Mouse (Mus musculus) forebrain, embryonic 10.5 days (tissue): ENCODE measurements at regions not wholly inside any gene's neighbourhood (a gene's known extent, or its start where the extent isn't known, plus 50 kb on each side); places are given as distances from the start of the nearest gene placed in this dataset.
A peak's percentile ranks its signal among the peaks of the same experiment; 100 is the strongest.

Experiments
- DNase-seq: peaks from one replicate; pipeline ENCODE4 v3.0.0-alpha.2; 2017; ENCODE audit warnings: low spot score; ENCODE audit errors: extremely low spot score
- H3K27ac ChIP-seq: fragments of 300-500 bp; sonication (generic); 2 replicates; pipeline ENCODE4 v1.5.1; 2016; ENCODE audit warnings: mild to moderate bottlenecking
- H3K27me3 ChIP-seq: fragments of 300-500 bp; sonication (generic); 2 replicates; pipeline ENCODE4 v1.6.1; 2016; ENCODE audit warnings: mild to moderate bottlenecking; ENCODE audit not compliant: poor library complexity, severe bottlenecking
- H3K36me3 ChIP-seq: fragments of 300-500 bp; sonication (generic); replicated peaks from 2 replicates; pipeline ENCODE4 v1.6.1; 2016; ENCODE audit warnings: mild to moderate bottlenecking, moderate library complexity
- H3K4me1 ChIP-seq: fragments of 300-500 bp; sonication (generic); 2 replicates; pipeline ENCODE4 v1.6.1; 2016
- H3K4me3 ChIP-seq: fragments of 300-500 bp; sonication (generic); 2 replicates; pipeline ENCODE4 v1.5.1; 2016; ENCODE audit warnings: mild to moderate bottlenecking, moderate library complexity
- H3K9me3 ChIP-seq: fragments of 300-500 bp; sonication (generic); 2 replicates; pipeline ENCODE4 v1.6.1; 2016; ENCODE audit warnings: mild to moderate bottlenecking, moderate library complexity
- WGBS: fragments of 180-500 bp; shearing (Covaris S2); methylation state at CpG from one replicate; pipeline ENCODE4 v1.1.7; 2016; 5-methylcytosine and 5-hydroxymethylcytosine counted together

GRCm38 (mm10) chr15:97595284-97595796 lies 110.3 kb downstream of the Rpap3 start:
- WGBS, result 91% methylated on average over 6 of the region's 6 CpGs
- Histone ChIP-seq H3K9me3 (no peaks in the 10 kb centered on the region), H3K4me3 (no peak overlapping the region), H3K36me3 (no peaks in the 10 kb centered on the region), H3K27me3 (no peaks in the 10 kb centered on the region), H3K4me1 (peaks cover 32% of the 10 kb centered on the region), H3K27ac (no peak overlapping the region)
- DNase-seq, result no peak

DNA sequence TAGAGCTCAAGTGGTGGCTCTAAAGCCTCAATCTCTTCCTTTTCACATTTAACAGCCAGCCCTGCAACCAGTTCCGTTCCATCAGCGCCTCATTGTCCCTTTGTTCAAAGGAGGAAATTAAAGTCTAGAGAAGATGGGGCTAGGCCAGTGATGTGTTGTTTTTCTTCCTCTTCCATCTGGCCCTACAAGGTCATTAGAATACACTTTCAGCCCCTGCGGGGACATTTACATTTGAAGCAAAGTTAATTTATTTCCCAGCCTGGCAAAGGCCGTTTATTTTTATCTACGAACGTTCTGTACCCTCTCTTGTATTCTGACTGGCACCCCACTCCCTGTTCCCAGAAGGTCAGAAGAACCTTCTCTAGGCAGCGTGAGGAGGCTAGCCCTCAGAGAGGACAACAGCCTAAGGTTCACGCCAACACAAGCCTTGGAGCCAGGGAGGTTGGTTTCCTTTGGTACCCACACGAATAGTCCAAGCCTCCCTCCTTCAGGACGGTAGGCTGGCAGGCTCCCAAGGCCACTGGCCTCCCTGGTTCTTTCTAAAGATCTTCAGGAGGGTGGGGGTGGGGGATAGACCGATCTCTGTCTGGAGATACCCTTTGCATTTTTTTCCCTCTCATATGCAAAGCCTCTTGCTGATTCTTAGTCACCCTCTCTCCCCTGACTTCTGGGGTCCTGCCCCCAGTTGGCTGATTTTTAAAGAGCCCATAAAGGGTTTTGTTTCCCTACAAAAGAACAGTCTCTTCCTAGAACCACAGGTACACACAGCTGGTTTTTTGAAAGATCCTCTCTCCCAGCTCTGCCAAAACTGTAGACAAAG lies 111.6 kb downstream of the Rpap3 start:
- no peak overlapping the region for H3K4me3 ChIP-seq
- H3K4me1 ChIP-seq, result peaks cover 32% of the 10 kb centered on the region
- no peak for DNase-seq
- H3K27me3 ChIP-seq, result no peaks in the 10 kb centered on the region
- 55% methylated on average over 11 of the region's 11 CpGs for WGBS
- no peaks in the 10 kb centered on the region for H3K36me3 ChIP-seq
- no peaks in the 10 kb centered on the region for H3K9me3 ChIP-seq
- H3K27ac ChIP-seq, result no peak overlapping the region

DNA sequence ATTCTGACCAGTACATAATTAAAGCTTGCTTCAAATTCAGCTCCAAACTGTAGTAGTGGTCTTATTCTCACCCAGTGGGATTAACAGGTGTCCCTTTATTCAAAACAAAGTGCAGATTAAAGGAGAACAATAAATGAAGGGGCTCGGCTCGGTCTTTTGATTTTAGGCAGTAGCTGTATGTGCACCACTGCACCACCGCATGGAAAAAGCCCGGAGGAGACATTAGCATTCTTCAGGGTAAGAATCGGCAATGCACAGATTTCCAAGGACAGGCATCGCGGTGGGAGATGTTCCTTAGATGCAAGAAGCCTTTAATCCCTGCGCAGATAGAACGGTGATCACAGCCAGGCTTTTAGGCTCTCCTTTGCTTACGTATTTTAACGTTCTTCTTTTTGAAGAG lies 112.8 kb downstream of the Rpap3 start:
- H3K9me3 ChIP-seq, result no peaks in the 10 kb centered on the region
- H3K27ac ChIP-seq, result no peak overlapping the region

DNA sequence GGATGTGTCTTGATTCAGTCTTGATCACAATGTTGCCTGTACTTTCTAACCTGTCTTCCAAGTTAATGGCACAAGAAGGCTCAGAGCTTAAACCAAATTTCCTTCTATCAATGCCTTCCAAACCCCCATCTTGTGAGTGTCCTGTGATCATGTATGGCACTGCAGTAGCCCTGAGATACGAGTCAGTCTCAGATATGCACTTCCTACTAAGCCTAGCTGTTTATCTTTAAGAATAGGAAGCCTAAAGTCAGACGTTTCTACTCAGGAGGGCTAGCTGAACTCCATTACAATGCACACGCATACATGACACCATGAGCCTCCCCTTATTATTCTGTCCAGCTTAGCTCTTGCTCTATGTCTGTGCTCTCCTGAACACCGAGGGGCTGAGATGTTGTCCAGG lies 114.2 kb downstream of the Rpap3 start:
- WGBS, result 85% methylated on average over 4 of the region's 4 CpGs
- H3K4me1 ChIP-seq, result peaks cover 17% of the 10 kb centered on the region

More for the DNA sequence above, 112.8 kb downstream of the Rpap3 start:
- 81% methylated on average over 11 of the region's 11 CpGs for WGBS
- no peak for DNase-seq
- no peak overlapping the region for H3K4me3 ChIP-seq
- peaks cover 30% of the 10 kb centered on the region for H3K4me1 ChIP-seq
- H3K36me3 ChIP-seq, result no peaks in the 10 kb centered on the region
- no peaks in the 10 kb centered on the region for H3K27me3 ChIP-seq

GRCm38 (mm10) chr15:97590732-97591292 lies 114.8 kb downstream of the Rpap3 start:
- DNase-seq, result no peak
- H3K9me3 ChIP-seq, result no peaks in the 10 kb centered on the region
- no peaks in the 10 kb centered on the region for H3K36me3 ChIP-seq
- no peaks in the 10 kb centered on the region for H3K27me3 ChIP-seq
- peaks cover 12% of the 10 kb centered on the region for H3K4me1 ChIP-seq
- WGBS, result 78% methylated on average over 7 of the region's 7 CpGs
- no peak overlapping the region for H3K27ac ChIP-seq
- H3K4me3 ChIP-seq, result no peak overlapping the region

More for the DNA sequence above, 114.2 kb downstream of the Rpap3 start:
- Histone ChIP-seq H3K9me3 (no peaks in the 10 kb centered on the region), H3K4me3 (no peak overlapping the region), H3K27ac (no peak overlapping the region), H3K36me3 (no peaks in the 10 kb centered on the region), H3K27me3 (no peaks in the 10 kb centered on the region)
- DNase-seq, result no peak

DNA sequence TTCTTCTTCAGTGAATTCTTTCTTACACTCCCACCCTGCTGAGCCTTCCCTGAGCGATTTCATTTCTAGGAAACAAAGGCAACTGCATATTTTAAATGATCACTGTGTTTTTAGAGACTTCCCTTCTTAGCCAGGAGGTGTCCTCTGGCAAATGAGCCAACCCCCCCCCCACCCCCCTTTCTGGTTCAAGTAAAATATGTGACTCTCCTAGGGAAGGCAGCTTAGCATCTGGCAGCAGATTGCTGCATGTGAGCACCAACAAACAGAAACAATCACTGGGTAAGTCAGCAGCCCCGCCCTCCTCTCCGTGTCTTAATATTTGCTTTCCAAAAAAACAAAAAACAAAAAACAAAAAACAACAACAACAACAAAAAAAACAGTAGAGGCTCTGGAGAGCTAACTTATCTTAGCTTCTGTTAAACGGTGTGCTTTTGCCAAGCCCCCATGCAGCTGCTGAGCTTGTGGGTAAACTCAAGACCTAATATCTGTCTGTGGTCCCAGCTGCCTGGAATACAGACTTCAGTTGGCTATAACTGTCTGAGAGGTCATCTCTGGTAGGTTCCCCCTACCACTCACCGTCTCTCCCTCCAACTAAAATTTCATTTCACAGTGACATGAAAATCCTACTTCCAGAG lies 117.9 kb downstream of the Rpap3 start:
- Histone ChIP-seq H3K27me3 (no peaks in the 10 kb centered on the region), H3K4me3 (no peak overlapping the region), H3K27ac (no peak overlapping the region), H3K9me3 (no peaks in the 10 kb centered on the region), H3K36me3 (no peaks in the 10 kb centered on the region), H3K4me1 (peaks cover 5% of the 10 kb centered on the region)
- no peak for DNase-seq
- 84% methylated on average over 5 of the region's 5 CpGs for WGBS

GRCm38 (mm10) chr15:97581724-97582154 lies 123.9 kb downstream of the Rpap3 start:
- Histone ChIP-seq H3K36me3 (no peaks in the 10 kb centered on the region), H3K27me3 (no peaks in the 10 kb centered on the region), H3K4me3 (no peak overlapping the region), H3K4me1 (peaks cover 7% of the 10 kb centered on the region), H3K9me3 (no peaks in the 10 kb centered on the region), H3K27ac (no peak overlapping the region; the same call in 1 of the 2 replicates)
- WGBS, result 38% methylated on average over 13 of the region's 13 CpGs
- peak; percentile 68 for DNase-seq

DNA sequence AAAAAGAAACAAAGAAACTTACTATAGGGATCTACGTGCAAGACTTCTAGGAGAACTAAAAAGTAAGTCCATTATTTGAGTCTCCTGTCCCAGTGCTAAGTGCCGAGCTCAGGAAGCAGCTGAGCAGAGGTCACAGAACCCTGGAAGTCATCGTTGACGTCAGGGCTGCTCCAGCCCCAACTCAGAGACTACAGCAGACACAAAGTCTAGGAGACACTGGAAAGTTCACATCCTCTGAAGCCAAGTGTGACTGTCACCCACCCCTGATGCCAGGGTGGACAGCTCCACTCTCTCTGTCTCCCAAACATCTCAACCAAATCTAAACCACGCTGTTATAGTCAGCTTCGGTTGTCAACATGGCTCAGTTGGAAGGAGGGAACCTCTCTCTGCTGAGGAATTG lies 124.9 kb downstream of the Rpap3 start:
- Histone ChIP-seq H3K4me1 (peaks cover 7% of the 10 kb centered on the region), H3K4me3 (no peak overlapping the region), H3K27ac (no peak overlapping the region), H3K27me3 (no peaks in the 10 kb centered on the region), H3K9me3 (no peaks in the 10 kb centered on the region), H3K36me3 (no peaks in the 10 kb centered on the region)
- WGBS, result 84% methylated on average over 6 of the region's 6 CpGs
- DNase-seq, result no peak

DNA sequence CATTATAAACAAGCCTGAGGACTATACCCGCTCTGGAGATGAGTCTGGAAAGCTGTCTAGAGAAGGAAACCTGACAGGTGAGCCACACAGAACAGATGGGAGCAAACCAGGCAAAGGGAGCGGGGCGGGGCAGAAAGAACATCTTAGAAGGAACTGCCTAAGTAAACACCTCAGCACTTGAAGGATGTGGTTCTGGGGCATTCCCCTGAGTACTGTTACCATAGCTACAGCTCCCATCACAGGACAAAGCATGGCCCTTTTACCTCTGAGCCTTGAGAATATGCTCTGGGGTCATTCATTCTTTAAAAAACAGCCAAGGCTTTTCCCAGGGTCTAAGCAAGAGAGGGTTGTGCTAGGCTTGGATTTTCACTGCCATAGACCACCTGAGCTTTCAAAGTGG lies 127.6 kb downstream of the Rpap3 start:
- DNase-seq, result no peak
- Histone ChIP-seq H3K4me3 (no peak overlapping the region), H3K9me3 (no peaks in the 10 kb centered on the region), H3K36me3 (no peaks in the 10 kb centered on the region), H3K27me3 (no peaks in the 10 kb centered on the region), H3K4me1 (peaks cover 15% of the 10 kb centered on the region), H3K27ac (no peak overlapping the region)
- WGBS, result 93% methylated on average over 3 of the region's 3 CpGs

DNA sequence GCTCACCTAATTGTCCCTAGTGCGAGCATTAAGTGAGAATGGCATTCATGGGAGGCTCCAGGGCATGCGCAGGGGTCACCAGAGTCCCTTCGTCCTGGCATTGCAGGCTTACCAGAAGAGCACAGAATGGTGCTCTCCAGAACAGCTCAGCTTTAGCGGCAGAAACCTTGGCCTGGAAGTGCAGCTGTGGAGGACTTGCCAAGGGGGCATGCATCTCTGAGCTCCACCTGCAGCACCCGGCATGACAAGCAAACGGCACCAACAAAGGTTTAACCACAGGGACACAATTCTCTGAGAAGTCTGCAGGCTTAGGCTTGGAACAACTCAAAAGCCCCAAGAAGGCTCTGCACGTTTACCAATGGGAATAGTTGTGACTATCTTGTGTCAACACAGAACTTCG lies 128.4 kb downstream of the Rpap3 start:
- Histone ChIP-seq H3K9me3 (no peaks in the 10 kb centered on the region), H3K36me3 (no peaks in the 10 kb centered on the region), H3K4me1 (peaks cover 15% of the 10 kb centered on the region), H3K27ac (no peak overlapping the region), H3K4me3 (no peak overlapping the region), H3K27me3 (no peaks in the 10 kb centered on the region)
- DNase-seq, result no peak
- 82% methylated on average over 8 of the region's 8 CpGs for whole genome bisulfite sequencing

DNA sequence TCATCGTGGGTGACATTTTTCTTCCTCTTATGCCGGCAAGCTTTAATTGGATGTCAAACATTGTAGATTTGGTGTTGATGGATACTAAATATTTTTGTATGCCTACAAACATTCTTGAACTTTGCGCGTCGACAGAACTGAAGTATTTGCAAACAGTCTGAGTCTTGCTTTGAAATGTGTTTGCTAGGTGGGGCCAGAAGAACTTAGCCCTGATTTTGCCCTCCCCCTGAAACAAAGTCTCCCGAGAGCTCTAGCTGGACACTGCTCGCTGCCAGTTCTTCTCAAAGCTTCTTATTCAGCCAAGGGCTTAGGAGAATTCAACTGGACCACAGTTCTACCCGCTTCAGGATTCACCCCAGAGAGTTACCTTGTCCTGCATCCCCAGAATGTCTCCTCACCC lies 133.0 kb downstream of the Rpap3 start:
- Histone ChIP-seq H3K4me3 (no peak overlapping the region), H3K9me3 (no peaks in the 10 kb centered on the region), H3K4me1 (peaks cover 8% of the 10 kb centered on the region; the same call in 1 of the 2 replicates), H3K27me3 (no peaks in the 10 kb centered on the region), H3K27ac (no peak overlapping the region), H3K36me3 (no peaks in the 10 kb centered on the region)
- 88% methylated on average over 8 of the region's 8 CpGs for WGBS
- DNase-seq, result no peak

DNA sequence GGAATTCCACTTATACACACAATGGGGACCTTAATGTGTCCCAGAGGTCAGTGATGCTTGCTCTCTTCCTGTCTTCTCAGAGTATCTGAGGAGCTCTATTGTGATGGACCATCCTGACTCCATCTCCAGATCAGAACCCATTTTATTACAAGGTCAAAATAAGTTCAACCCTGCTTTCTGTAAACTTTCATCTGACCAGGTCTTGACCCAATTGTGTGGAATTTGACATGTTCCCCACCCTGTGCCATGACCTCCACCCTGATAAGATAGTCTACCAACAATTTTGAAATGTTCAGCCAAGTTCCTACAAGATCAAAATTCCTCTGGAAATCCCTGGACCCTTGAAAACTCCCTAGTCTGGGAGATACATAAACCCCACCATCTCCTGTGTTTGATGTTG lies 133.7 kb downstream of the Rpap3 start:
- Histone ChIP-seq H3K4me3 (no peak overlapping the region), H3K36me3 (no peaks in the 10 kb centered on the region), H3K9me3 (no peaks in the 10 kb centered on the region), H3K4me1 (peaks cover 8% of the 10 kb centered on the region; the same call in 1 of the 2 replicates), H3K27ac (no peak overlapping the region), H3K27me3 (no peaks in the 10 kb centered on the region)
- no peak for DNase-seq

- H3K27ac ChIP-seq, result no peak overlapping the region
- H3K27me3 ChIP-seq, result no peaks in the 10 kb centered on the region
- no peaks in the 10 kb centered on the region for H3K36me3 ChIP-seq
- 96% methylated on average over 3 of the region's 3 CpGs for WGBS
- no peak for DNase-seq
- no peaks in the 10 kb centered on the region for H3K4me1 ChIP-seq
- H3K9me3 ChIP-seq, result peaks cover 43% of the 10 kb centered on the region
- H3K4me3 ChIP-seq, result no peak overlapping the region
These were observed 145.5 kb downstream of the Rpap3 start for GRCm38 (mm10) chr15:97560096-97560495.
